Mouse (Mus musculus) CH12.LX (cell line): ENCODE results near the gene Cdh24.

Experiments used
- CTCF ChIP-seq, 2 experiments: IDR thresholded peaks in 1 of 2; conservative IDR thresholded peaks in 1 of 2; 2 replicates each; pipeline ENCODE4 v1.5.1; 2011 to 2012; ENCODE audit warnings: low read depth in 2 of 2, low read length in 2 of 2, improper control_type of control experiment in 1 of 2, inconsistent platforms in 1 of 2, mild to moderate bottlenecking in 1 of 2, moderate library complexity in 1 of 2
- MXI1 ChIP-seq: IDR thresholded peaks from 2 replicates; pipeline ENCODE4 v1.6.1; 2011; ENCODE audit warnings: mild to moderate bottlenecking, low read depth, low read length, improper control_type of control experiment

GRCm38 (mm10) chr14:54591056-54591455, 50.1 kb downstream of the Cdh24 start:
- TF ChIP-seq MXI1 (no peak), CTCF (conservative IDR thresholded peaks at IDR 0.05 in 1 of 2, IDR thresholded peaks at IDR 0.05 in 1 of 2; ENCODE audit: low read depth in 2 of 2, low read length in 2 of 2) (no peak)
